Mouse (Mus musculus) neural tube, embryonic 15.5 days (tissue): ENCODE measurements at regions not wholly inside any gene's neighbourhood (a gene's known extent, or its start where the extent isn't known, plus 50 kb on each side); places are given as distances from the start of the nearest gene placed in this dataset.
A peak's percentile ranks its signal among the peaks of the same experiment; 100 is the strongest.

Experiments
- ATAC-seq: fragments of 200-750 bp; cut with Nextera tagmentation; 2 replicates; pipeline ENCODE4 v1.8.0; 2017; ENCODE audit warnings: mild to moderate bottlenecking, moderate TSS enrichment, moderate library complexity; ENCODE audit not compliant: low FRiP score
- H3K27ac ChIP-seq: fragments of 300-500 bp; sonication (generic); replicated peaks from 2 replicates; pipeline ENCODE4 v1.5.1; 2015; ENCODE audit warnings: mild to moderate bottlenecking, inconsistent platforms
- H3K27me3 ChIP-seq: fragments of 300-500 bp; sonication (generic); replicated peaks from 2 replicates; pipeline ENCODE4 v1.6.1; 2015; ENCODE audit warnings: inconsistent platforms
- H3K36me3 ChIP-seq: fragments of 300-500 bp; sonication (generic); 2 replicates; pipeline ENCODE4 v1.6.1; 2015; ENCODE audit warnings: inconsistent platforms
- H3K4me1 ChIP-seq: fragments of 300-500 bp; sonication (generic); 2 replicates; pipeline ENCODE4 v1.6.1; 2015; ENCODE audit warnings: inconsistent platforms
- H3K4me2 ChIP-seq: fragments of 300-500 bp; sonication (generic); 2 replicates; pipeline ENCODE4 v1.6.1; 2015; ENCODE audit warnings: inconsistent platforms, mild to moderate bottlenecking, moderate library complexity
- H3K4me3 ChIP-seq: fragments of 300-500 bp; sonication (generic); replicated peaks from 2 replicates; pipeline ENCODE4 v1.5.1; 2015; ENCODE audit warnings: mild to moderate bottlenecking, inconsistent platforms
- H3K9ac ChIP-seq: fragments of 300-500 bp; sonication (generic); replicated peaks from 2 replicates; pipeline ENCODE4 v1.6.1; 2015; ENCODE audit warnings: mild to moderate bottlenecking, inconsistent platforms
- H3K9me3 ChIP-seq: fragments of 300-500 bp; sonication (generic); replicated peaks from 2 replicates; pipeline ENCODE4 v1.6.1; 2016; ENCODE audit warnings: inconsistent platforms
- WGBS: fragments of 180-500 bp; shearing (Covaris S2); methylation state at CpG from one replicate; pipeline ENCODE4 v1.1.7; 2015; ENCODE audit warnings: mixed read lengths; 5-methylcytosine and 5-hydroxymethylcytosine counted together

GRCm38 (mm10) chr16:79718230-79718629 is 627.3 kb upstream of the Tmprss15 start:
- no peaks in the 10 kb centered on the region for H3K9me3 ChIP-seq
- no peak overlapping the region for H3K9ac ChIP-seq
- H3K4me3 ChIP-seq: no peak overlapping the region
- no peaks in the 10 kb centered on the region for H3K27me3 ChIP-seq
- no peak for ATAC-seq
- H3K36me3 ChIP-seq: no peaks in the 10 kb centered on the region
- 71% methylated on average over 1 of the region's 1 CpGs for WGBS
- H3K27ac ChIP-seq: no peak overlapping the region
- no peak overlapping the region for H3K4me2 ChIP-seq
- no peaks in the 10 kb centered on the region for H3K4me1 ChIP-seq

- ATAC-seq: no peak
- Histone ChIP-seq H3K27ac (no peak overlapping the region), H3K4me3 (no peak overlapping the region), H3K4me2 (no peak overlapping the region), H3K4me1 (no peaks in the 10 kb centered on the region), H3K27me3 (no peaks in the 10 kb centered on the region), H3K36me3 (no peaks in the 10 kb centered on the region), H3K9me3 (no peaks in the 10 kb centered on the region), H3K9ac (no peak overlapping the region)
- WGBS: 30% methylated on average over 2 of the region's 2 CpGs
These were observed 601.5 kb upstream of the Tmprss15 start for GRCm38 (mm10) chr16:79692444-79692843.

- Histone ChIP-seq H3K9ac (no peak overlapping the region), H3K27ac (no peak overlapping the region), H3K9me3 (no peaks in the 10 kb centered on the region), H3K36me3 (no peaks in the 10 kb centered on the region), H3K27me3 (no peaks in the 10 kb centered on the region), H3K4me1 (no peaks in the 10 kb centered on the region), H3K4me3 (no peak overlapping the region), H3K4me2 (no peak overlapping the region)
- 58% methylated on average over 6 of the region's 6 CpGs for WGBS
- no peak for ATAC-seq
These were observed 560.4 kb upstream of the Tmprss15 start for GRCm38 (mm10) chr16:79651162-79651741.

DNA sequence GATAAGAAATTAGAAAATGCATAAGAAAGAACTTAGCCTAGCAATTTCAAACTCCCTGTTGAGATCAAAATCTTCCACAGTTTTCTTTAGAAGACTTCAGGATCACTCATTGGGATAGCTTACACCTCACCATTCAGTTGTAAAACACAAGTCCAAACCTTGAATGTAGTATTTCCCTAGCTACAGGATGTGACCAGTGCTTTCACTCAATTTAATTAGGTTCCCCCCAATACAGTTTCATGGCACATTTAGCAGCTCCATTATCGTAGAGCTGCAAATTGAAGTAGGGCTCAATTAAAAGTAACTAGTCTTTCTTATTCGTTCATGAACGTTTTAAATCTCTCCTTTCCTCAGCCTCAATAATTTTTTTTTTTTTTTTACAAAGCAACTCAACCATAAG is 550.0 kb upstream of the Tmprss15 start:
- Histone ChIP-seq H3K27me3 (no peaks in the 10 kb centered on the region), H3K4me1 (no peaks in the 10 kb centered on the region), H3K9ac (no peak overlapping the region), H3K27ac (no peak overlapping the region), H3K36me3 (no peaks in the 10 kb centered on the region), H3K9me3 (no peaks in the 10 kb centered on the region), H3K4me2 (no peak overlapping the region), H3K4me3 (no peak overlapping the region)
- peak; percentile 59; the same call in 1 of the 2 replicates for ATAC-seq
- WGBS: 43% methylated on average over 3 of the region's 3 CpGs

DNA sequence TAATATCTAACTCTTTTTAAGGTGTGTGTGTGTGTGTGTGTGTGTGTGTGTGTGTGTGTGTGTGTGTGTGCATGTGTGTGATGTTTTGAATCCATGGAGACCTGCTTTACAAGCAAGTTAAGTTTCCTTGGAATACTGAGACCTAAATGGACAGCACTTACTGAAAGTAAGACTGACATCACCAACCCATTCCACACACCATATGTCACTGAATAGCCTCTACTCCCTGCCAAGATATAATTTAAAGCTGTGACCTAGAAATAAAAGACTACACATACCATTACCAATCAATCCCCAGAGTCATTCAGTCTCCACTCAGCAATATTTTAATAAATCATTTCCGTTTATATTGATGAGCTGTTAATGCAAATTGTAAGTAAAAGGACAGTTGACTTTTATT is 536.2 kb upstream of the Tmprss15 start:
- no peaks in the 10 kb centered on the region for H3K27me3 ChIP-seq
- no peaks in the 10 kb centered on the region for H3K4me1 ChIP-seq
- WGBS: 52% methylated on average over 1 of the region's 1 CpGs
- no peak overlapping the region for H3K4me2 ChIP-seq
- H3K4me3 ChIP-seq: no peak overlapping the region
- no peaks in the 10 kb centered on the region for H3K36me3 ChIP-seq
- H3K27ac ChIP-seq: no peak overlapping the region
- H3K9me3 ChIP-seq: no peaks in the 10 kb centered on the region
- ATAC-seq: no peak
- H3K9ac ChIP-seq: no peak overlapping the region

GRCm38 (mm10) chr16:79611002-79611401 is 520.1 kb upstream of the Tmprss15 start:
- Histone ChIP-seq H3K4me1 (no peaks in the 10 kb centered on the region), H3K27ac (no peak overlapping the region), H3K9me3 (no peaks in the 10 kb centered on the region), H3K36me3 (no peaks in the 10 kb centered on the region), H3K4me3 (no peak overlapping the region), H3K4me2 (no peak overlapping the region), H3K27me3 (no peaks in the 10 kb centered on the region), H3K9ac (no peak overlapping the region)
- WGBS: 68% methylated on average over 5 of the region's 5 CpGs
- no peak for ATAC-seq

DNA sequence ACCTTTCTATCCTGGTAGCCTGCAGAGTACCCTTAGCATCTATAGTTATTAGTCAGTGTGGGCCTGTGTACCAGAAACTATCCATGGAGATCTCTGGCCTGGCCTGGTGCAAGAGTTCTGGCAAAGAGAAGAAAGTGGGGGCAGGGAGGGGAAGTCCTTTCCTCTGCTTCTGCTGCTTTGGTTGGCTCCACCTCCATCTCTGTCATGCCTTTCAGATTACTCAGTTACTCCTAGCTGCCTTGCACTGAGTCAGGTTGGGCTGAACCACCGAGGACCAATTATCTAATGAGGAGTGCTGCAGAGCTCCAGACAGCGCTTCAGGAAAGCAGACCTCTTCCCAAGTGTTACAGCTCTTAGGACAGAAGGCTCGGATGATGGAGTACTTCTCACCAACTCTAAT is 500.0 kb upstream of the Tmprss15 start:
- Histone ChIP-seq H3K9me3 (no peaks in the 10 kb centered on the region), H3K36me3 (no peaks in the 10 kb centered on the region), H3K27ac (no peak overlapping the region), H3K9ac (no peak overlapping the region), H3K4me1 (no peaks in the 10 kb centered on the region), H3K4me2 (no peak overlapping the region), H3K4me3 (no peak overlapping the region), H3K27me3 (no peaks in the 10 kb centered on the region)
- 78% methylated on average over 3 of the region's 3 CpGs for WGBS
- no peak for ATAC-seq

GRCm38 (mm10) chr16:79585745-79586144 is 494.8 kb upstream of the Tmprss15 start:
- Histone ChIP-seq H3K4me2 (no peak overlapping the region), H3K9me3 (no peaks in the 10 kb centered on the region), H3K4me1 (no peaks in the 10 kb centered on the region), H3K27me3 (no peaks in the 10 kb centered on the region), H3K27ac (no peak overlapping the region), H3K4me3 (no peak overlapping the region), H3K36me3 (no peaks in the 10 kb centered on the region), H3K9ac (no peak overlapping the region)
- ATAC-seq: no peak

- Histone ChIP-seq H3K36me3 (no peaks in the 10 kb centered on the region), H3K4me1 (no peaks in the 10 kb centered on the region), H3K9ac (no peak overlapping the region), H3K27ac (no peak overlapping the region), H3K4me2 (no peak overlapping the region), H3K9me3 (no peaks in the 10 kb centered on the region), H3K4me3 (no peak overlapping the region), H3K27me3 (no peaks in the 10 kb centered on the region)
- WGBS: 96% methylated on average over 2 of the region's 2 CpGs
- ATAC-seq: no peak
These were observed 480.0 kb upstream of the Tmprss15 start for GRCm38 (mm10) chr16:79570867-79571266.

DNA sequence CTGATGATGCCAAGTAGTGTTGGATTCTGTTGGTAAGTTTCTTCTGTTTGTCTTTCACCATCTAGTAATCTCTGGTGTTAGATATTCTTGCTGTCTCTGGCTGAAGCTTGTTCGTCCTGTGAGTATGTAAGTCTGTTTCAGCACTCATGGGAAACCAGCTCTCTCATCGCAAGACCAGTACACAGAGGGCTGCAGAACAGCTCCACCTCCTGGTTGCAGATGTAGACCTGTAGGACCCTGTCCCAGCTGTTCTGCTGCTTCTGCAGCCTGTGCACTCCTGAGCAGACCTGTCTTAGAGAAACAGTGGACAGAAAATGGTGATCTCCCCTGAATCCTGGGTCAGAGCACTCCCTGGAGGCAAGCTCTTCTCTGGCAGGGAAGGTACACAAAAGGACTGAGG is 443.5 kb upstream of the Tmprss15 start:
- Histone ChIP-seq H3K4me3 (no peak overlapping the region), H3K27me3 (no peaks in the 10 kb centered on the region), H3K4me1 (no peaks in the 10 kb centered on the region), H3K9ac (no peak overlapping the region), H3K36me3 (no peaks in the 10 kb centered on the region), H3K27ac (no peak overlapping the region), H3K9me3 (no peaks in the 10 kb centered on the region), H3K4me2 (no peak overlapping the region)
- WGBS: 61% methylated on average over 2 of the region's 2 CpGs
- ATAC-seq: no peak

DNA sequence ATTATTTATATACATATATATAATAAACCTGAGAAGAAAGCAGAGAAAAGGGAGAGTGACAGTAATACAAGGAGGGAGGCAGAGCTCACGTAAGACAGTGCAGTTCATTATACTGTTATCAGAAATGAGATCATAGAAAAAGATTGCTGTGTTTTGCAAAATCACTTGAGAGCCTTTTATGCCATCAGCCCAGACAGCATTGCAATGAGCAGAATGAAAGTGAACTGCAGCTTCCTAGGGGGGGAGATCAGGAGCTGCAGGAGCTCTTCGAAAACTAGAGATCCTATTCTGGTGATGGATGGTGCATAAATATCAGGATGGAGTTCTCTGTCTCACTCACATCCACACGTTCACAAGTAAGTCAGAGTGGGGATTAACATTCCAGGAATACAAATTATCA is 401.6 kb upstream of the Tmprss15 start:
- Histone ChIP-seq H3K9ac (no peak overlapping the region), H3K27ac (no peak overlapping the region), H3K36me3 (no peaks in the 10 kb centered on the region), H3K27me3 (no peaks in the 10 kb centered on the region), H3K9me3 (no peaks in the 10 kb centered on the region), H3K4me1 (no peaks in the 10 kb centered on the region), H3K4me2 (no peak overlapping the region), H3K4me3 (no peak overlapping the region)
- WGBS: 52% methylated on average over 3 of the region's 3 CpGs
- no peak for ATAC-seq

DNA sequence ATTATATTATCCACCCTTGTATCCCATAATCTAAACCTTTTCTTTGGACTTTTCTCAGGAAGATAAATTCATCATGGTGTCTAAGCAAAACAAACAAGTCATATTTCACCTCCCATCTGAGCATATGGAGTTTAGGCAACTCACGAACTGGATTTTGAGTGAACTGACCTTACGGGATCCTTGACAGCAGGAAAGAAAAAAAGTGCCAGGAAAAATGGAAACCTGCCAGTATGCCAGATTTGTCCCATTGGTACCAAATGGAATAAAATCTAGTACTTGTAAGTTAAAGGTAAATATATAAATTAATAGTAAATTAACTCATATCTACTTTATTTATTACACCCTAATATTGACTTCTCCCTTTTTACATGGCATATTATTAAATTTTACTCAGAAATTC is 360.0 kb upstream of the Tmprss15 start:
- Histone ChIP-seq H3K27me3 (no peaks in the 10 kb centered on the region), H3K4me3 (no peak overlapping the region), H3K9ac (no peak overlapping the region), H3K36me3 (no peaks in the 10 kb centered on the region), H3K9me3 (no peaks in the 10 kb centered on the region), H3K27ac (no peak overlapping the region), H3K4me2 (no peak overlapping the region), H3K4me1 (no peaks in the 10 kb centered on the region)
- no peak for ATAC-seq
- WGBS: 49% methylated on average over 2 of the region's 2 CpGs

GRCm38 (mm10) chr16:79449732-79450131 is 358.8 kb upstream of the Tmprss15 start:
- Histone ChIP-seq H3K27ac (no peak overlapping the region), H3K27me3 (no peaks in the 10 kb centered on the region), H3K9ac (no peak overlapping the region), H3K36me3 (no peaks in the 10 kb centered on the region), H3K4me3 (no peak overlapping the region), H3K9me3 (no peaks in the 10 kb centered on the region), H3K4me2 (no peak overlapping the region), H3K4me1 (no peaks in the 10 kb centered on the region)
- ATAC-seq: no peak
- 5% methylated on average over 1 of the region's 1 CpGs for WGBS
